Mouse (Mus musculus) ZHBTc4 (cell line): Measurements from ENCODE around the gene Fam43a.

Source experiments
- DNase-seq: peaks from one replicate; pipeline ENCODE4 v3.0.0-alpha.2; 2011; ENCODE audit warnings: low read depth, low spot score

Fam43a gene

DNA sequence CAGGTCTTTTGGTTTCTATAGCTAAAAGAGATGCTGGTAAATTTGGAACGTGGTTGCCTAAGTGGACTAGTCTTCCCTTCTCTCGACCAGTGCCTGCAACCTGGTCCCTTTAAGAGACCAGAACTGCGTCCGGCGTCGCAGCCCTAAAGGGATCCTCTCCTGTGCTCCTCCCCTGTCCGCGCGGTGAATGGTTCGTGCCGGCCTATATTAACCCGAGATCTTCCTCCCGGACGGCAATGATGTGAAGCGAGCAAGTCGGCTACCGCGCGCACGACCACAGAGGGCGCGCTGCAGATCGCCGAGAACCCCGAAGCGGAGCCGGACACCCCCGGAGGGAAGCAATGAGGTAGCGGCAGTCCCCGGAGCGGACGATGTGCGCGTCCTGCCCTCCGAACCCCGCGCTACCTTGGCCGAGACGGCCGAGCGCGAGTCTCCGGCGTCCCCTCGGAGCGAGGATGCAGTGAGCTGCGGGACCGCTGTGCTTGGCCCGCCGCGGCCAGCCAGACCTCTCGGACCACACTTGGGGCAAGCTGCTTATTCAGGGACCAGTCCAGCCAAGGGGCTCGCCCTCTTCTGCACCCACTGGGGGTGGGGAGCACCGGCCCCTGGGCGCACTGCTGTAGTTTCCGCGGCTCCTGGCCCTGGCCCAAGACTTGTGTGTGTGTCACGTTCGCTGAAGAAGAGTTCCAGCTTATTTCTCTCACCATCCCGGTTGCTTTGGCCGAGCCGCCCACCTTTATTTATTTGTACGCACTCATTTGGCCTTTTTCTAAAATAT, at the start of gene Fam43a:
Gene Fam43a (plus strand): TSS at position 233 of the 778 bp plus-strand sequence.
- DNase-seq: peak; percentile 96

- DNase-seq: peak; percentile 85
Observed at GRCm38 (mm10) chr16:30549966-30550747, 49.4 kb upstream of the Fam43a start.

- DNase-seq: no peak
Observed at GRCm38 (mm10) chr16:30550748-30551192, 48.8 kb upstream of the Fam43a start, which contains the start of gene Tmem44. Gene Tmem44 (minus strand): TSS chr16:30550842.

- no peak for DNase-seq
Observed at GRCm38 (mm10) chr16:30552621-30553338, 46.7 kb upstream of the Fam43a start.

- no peak for DNase-seq
Observed at GRCm38 (mm10) chr16:30554109-30554508, 45.4 kb upstream of the Fam43a start.

DNA sequence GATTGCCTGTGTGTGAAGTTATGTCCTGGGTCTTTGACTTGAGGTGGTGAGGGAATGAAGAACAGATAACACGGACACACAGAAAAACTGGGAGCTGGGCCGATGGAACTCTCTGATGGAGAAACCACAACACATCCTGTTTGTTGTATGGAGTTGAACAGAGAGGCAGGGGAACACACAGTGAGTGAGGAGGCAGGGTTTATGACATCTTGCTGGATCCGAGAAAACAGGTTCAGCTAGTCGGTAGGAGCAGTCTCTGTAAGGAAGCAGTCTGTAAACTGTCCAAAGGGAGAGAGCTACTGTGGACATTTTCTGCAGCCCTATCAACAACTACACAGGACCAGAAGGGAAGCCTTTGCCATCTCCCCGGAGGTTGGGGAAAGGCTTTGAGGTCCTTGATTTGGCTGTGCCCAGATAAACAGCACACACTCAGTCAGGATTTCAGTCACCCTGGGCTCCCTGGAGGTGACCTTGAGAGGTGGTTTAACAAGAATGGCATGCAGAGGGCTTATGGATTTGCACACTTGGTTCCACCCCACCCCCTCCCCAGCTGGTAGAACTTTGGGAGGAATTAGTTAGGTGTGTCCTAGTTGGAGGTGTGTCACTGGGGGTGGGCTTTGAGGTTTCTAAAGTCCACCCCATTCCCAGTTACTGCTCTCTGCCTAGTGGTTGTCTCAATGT, 40.1 kb upstream of the Fam43a start:
- peak; percentile 67 for DNase-seq

GRCm38 (mm10) chr16:30560601-30561000, 38.9 kb upstream of the Fam43a start:
- no peak for DNase-seq

DNA sequence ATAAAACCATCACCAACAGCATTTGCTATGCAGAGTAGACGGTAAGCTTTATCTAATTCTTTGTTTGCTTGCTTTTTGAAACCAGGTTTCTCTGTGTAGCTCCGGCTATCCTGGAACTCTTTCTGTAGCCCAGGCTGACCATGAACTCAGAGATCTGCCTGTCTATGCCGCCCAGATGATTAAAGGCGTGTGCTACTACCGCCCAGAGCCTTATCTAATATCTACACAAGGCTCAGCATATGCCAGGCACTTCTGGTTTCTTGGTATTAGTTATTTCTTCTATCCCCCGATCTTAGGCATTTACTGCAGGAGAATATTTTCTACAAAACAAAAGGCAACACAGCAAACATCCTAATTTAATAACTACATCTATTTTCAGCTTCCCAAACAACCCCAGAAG, 33.9 kb upstream of the Fam43a start:
- no peak for DNase-seq

DNA sequence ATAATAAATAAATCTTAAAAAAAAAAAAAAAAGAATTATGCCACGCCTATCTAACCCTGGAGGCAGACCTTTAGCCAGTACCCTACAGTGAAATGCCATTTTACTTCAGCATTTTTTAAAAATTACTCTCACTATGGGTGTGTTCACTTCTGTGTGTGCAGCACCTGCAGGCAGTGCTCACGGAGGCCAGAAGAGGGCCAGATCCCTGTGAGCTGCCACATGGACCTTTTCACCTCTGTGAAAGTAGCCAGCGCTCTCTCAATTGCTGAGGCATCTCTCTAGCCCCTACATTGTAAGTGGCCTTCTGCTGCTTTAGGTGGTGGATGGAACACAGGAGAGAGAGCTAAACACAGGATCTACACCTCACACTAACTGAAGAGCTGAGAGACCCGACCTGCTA, 29.4 kb upstream of the Fam43a start:
- DNase-seq: peak; percentile 60

- no peak for DNase-seq
Observed at GRCm38 (mm10) chr16:30571378-30571777, 28.1 kb upstream of the Fam43a start.

DNA sequence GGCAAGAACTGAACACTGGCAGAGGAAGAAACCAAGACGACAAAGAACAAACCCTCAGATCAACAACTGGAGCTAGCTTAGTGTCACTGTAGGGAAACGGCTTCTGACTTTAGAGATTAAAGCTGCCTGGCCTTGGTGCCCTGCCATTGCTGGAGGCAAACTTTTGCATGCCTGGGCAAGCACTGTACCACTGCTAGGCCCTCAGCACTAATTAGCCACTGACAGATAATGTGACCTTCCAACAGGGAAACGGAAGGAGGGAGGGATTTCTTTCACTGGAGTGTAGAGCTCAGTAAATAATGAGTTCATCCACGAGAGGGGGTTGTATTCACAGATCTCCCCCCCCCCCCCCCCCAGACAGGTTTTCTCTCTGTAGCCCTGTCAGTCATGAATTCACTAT, 27.3 kb upstream of the Fam43a start:
- peak; percentile 69 for DNase-seq

DNA sequence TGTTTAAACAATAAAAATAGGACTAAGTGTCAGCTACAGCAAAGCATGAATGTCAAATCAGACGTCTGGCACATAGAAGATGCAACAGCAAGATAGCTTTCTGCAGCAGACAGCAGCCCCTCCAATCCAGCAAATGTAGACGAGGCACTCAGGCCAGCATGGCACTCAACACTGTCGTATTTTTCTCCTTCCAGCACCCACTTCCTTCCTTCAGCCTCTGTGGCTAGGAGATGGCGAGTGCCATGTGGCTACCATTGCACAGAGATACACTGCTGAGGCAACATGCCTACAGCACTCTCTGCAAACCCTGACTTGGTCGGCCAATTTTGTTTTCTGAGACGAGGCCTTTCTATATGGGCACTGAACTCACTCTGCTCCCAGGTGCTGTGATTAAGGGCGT, 23.7 kb upstream of the Fam43a start:
- DNase-seq: no peak

DNA sequence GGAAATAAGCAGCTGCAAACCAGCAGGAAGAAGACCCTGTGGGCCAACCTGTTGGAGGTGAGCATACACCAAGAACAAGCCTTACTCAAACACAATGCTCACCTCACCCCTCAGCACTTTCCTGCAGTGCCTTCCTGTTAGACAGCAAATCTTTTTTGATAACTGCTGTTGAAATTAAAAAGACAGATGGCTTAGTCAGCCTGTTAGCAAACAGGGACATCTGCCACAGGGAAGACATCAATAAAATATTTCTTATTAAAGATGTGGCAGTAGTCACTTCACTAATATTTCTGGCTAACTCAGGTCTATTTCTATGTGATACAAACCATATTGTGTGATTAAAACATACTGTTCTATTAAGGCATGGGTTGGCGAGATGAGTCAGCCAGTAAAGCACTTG, 23.1 kb upstream of the Fam43a start:
- DNase-seq: no peak

GRCm38 (mm10) chr16:30580765-30581164, 18.8 kb upstream of the Fam43a start:
- no peak for DNase-seq

- no peak for DNase-seq
Observed at GRCm38 (mm10) chr16:30586935-30587493, 12.5 kb upstream of the Fam43a start.

GRCm38 (mm10) chr16:30587494-30588327, 11.8 kb upstream of the Fam43a start, which contains the start of gene Lsg1:
Gene Lsg1 (minus strand): TSS chr16:30587592.
- DNase-seq: peak; percentile 96

- DNase-seq: peak; percentile 47
Observed at GRCm38 (mm10) chr16:30590264-30591209, 9.0 kb upstream of the Fam43a start.

- peak; percentile 54 for DNase-seq
Observed at GRCm38 (mm10) chr16:30591990-30592389, 7.5 kb upstream of the Fam43a start.

DNA sequence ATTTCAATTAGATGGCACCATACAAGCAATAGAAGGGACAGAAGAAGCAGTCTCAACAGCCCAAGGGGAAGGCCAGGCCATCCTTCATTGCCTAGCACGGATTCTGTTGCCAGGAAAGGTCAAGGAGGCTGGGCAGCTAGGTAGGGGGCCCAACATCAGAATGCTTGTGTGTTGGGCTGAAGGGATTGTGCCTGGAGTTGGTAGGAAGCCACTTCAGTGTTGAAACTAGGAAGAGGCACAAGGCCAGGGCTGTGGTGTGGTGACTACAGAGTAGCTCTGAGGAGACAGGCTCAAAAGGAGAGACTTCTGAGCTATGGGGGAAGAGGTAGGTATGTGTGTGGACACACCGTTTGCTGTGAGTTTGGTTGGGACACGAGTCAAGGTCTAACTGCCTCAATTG, 4.2 kb upstream of the Fam43a start:
- DNase-seq: no peak
